Mouse (Mus musculus): ENCODE data around the gene Gm47996. TPM values are rescaled to one million over a fixed set of nuclear protein-coding genes. Genes with fewer than 3 reads are reported as not detected.

The Gm47996 gene
- polyA plus RNA-seq, 1 experiment: not detected

- no peak overlapping the region for H3K4me3 ChIP-seq (replicated peaks; ENCODE audit: extremely low read depth, low read depth, low read length)
These were observed 4.9 kb downstream of the Gm47996 start for GRCm38 (mm10) chr1:151214862-151215261.

GRCm38 (mm10) chr1:151215985-151216384, 6.1 kb downstream of the Gm47996 start:
- H3K4me1 ChIP-seq (ENCODE audit: control insufficient read depth, insufficient read depth, low read length): no peaks in the 10 kb centered on the region
- 52% methylated on average over 1 of the region's 1 CpGs for WGBS
- TF ChIP-seq POLR2A (IDR thresholded peaks at IDR 0.05; ENCODE audit: borderline replicate concordance, extremely low read depth, low read depth, low read length): no peak
- TF ChIP-seq CTCF (IDR thresholded peaks at IDR 0.05; ENCODE audit: insufficient read depth, low read length): no peak
- no peak overlapping the region for H3K4me3 ChIP-seq (replicated peaks; ENCODE audit: extremely low read depth, low read depth, low read length)
- DNase-seq: no peak

More at GRCm38 (mm10) chr1:151214862-151215261, 4.9 kb downstream of the Gm47996 start:
- TF ChIP-seq CTCF (IDR thresholded peaks at IDR 0.05; ENCODE audit: insufficient read depth, low read length) (no peak), POLR2A (IDR thresholded peaks at IDR 0.05; ENCODE audit: borderline replicate concordance, extremely low read depth, low read depth, low read length) (no peak)
- no peaks in the 10 kb centered on the region for H3K4me1 ChIP-seq (ENCODE audit: control insufficient read depth, insufficient read depth, low read length)
- no peak for DNase-seq
- WGBS: 57% methylated on average over 2 of the region's 2 CpGs

GRCm38 (mm10) chr1:151216417-151216816, 6.5 kb downstream of the Gm47996 start:
- DNase-seq: no peak
- Histone ChIP-seq H3K4me3 (replicated peaks; ENCODE audit: extremely low read depth, low read depth, low read length) (no peak overlapping the region), H3K4me1 (ENCODE audit: control insufficient read depth, insufficient read depth, low read length) (no peaks in the 10 kb centered on the region)
- TF ChIP-seq CTCF (IDR thresholded peaks at IDR 0.05; ENCODE audit: insufficient read depth, low read length) (no peak), POLR2A (IDR thresholded peaks at IDR 0.05; ENCODE audit: borderline replicate concordance, extremely low read depth, low read depth, low read length) (no peak)
- WGBS: 76% methylated on average over 3 of the region's 3 CpGs

GRCm38 (mm10) chr1:151219045-151219444, 9.1 kb downstream of the Gm47996 start:
- DNase-seq: no peak
- WGBS: 90% methylated on average over 5 of the region's 5 CpGs
- no peak for TF ChIP-seq POLR2A (IDR thresholded peaks at IDR 0.05; ENCODE audit: borderline replicate concordance, extremely low read depth, low read depth, low read length)

GRCm38 (mm10) chr1:151220098-151220497, 10.2 kb downstream of the Gm47996 start:
- Histone ChIP-seq H3K4me3 (replicated peaks; ENCODE audit: extremely low read depth, low read depth, low read length) (no peak overlapping the region), H3K4me1 (ENCODE audit: control insufficient read depth, insufficient read depth, low read length) (no peaks in the 10 kb centered on the region)
- DNase-seq: no peak
- no peak for TF ChIP-seq POLR2A (IDR thresholded peaks at IDR 0.05; ENCODE audit: borderline replicate concordance, extremely low read depth, low read depth, low read length)
- no peak for TF ChIP-seq CTCF (IDR thresholded peaks at IDR 0.05; ENCODE audit: insufficient read depth, low read length)
- WGBS: 81% methylated on average over 7 of the region's 7 CpGs

More at GRCm38 (mm10) chr1:151219045-151219444, 9.1 kb downstream of the Gm47996 start:
- Histone ChIP-seq H3K4me1 (ENCODE audit: control insufficient read depth, insufficient read depth, low read length) (no peaks in the 10 kb centered on the region), H3K4me3 (replicated peaks; ENCODE audit: extremely low read depth, low read depth, low read length) (no peak overlapping the region)

- DNase-seq: no peak
- H3K4me1 ChIP-seq (ENCODE audit: control insufficient read depth, insufficient read depth, low read length): no peaks in the 10 kb centered on the region
- H3K4me3 ChIP-seq (replicated peaks; ENCODE audit: extremely low read depth, low read depth, low read length): no peak overlapping the region
- WGBS: 87% methylated on average over 10 of the region's 10 CpGs
- TF ChIP-seq CTCF (IDR thresholded peaks at IDR 0.05; ENCODE audit: insufficient read depth, low read length) (no peak), POLR2A (IDR thresholded peaks at IDR 0.05; ENCODE audit: borderline replicate concordance, extremely low read depth, low read depth, low read length) (no peak)
These were observed 12.8 kb downstream of the Gm47996 start for GRCm38 (mm10) chr1:151222561-151223267.

GRCm38 (mm10) chr1:151223377-151223776, 13.4 kb downstream of the Gm47996 start:
- H3K4me3 ChIP-seq (replicated peaks; ENCODE audit: extremely low read depth, low read depth, low read length): no peak overlapping the region
- no peak for DNase-seq
- TF ChIP-seq CTCF (IDR thresholded peaks at IDR 0.05; ENCODE audit: insufficient read depth, low read length) (no peak), POLR2A (IDR thresholded peaks at IDR 0.05; ENCODE audit: borderline replicate concordance, extremely low read depth, low read depth, low read length) (no peak)
- no peaks in the 10 kb centered on the region for H3K4me1 ChIP-seq (ENCODE audit: control insufficient read depth, insufficient read depth, low read length)
- WGBS: 64% methylated on average over 1 of the region's 1 CpGs

GRCm38 (mm10) chr1:151224536-151224935, 14.6 kb downstream of the Gm47996 start:
- Histone ChIP-seq H3K4me1 (ENCODE audit: control insufficient read depth, insufficient read depth, low read length) (no peaks in the 10 kb centered on the region), H3K4me3 (replicated peaks; ENCODE audit: extremely low read depth, low read depth, low read length) (no peak overlapping the region)
- TF ChIP-seq POLR2A (IDR thresholded peaks at IDR 0.05; ENCODE audit: borderline replicate concordance, extremely low read depth, low read depth, low read length) (no peak), CTCF (IDR thresholded peaks at IDR 0.05; ENCODE audit: insufficient read depth, low read length) (no peak)
- DNase-seq: no peak
- 89% methylated on average over 1 of the region's 1 CpGs for WGBS

- H3K4me3 ChIP-seq (replicated peaks; ENCODE audit: extremely low read depth, low read depth, low read length): no peak overlapping the region
- TF ChIP-seq CTCF (IDR thresholded peaks at IDR 0.05; ENCODE audit: insufficient read depth, low read length) (no peak), POLR2A (IDR thresholded peaks at IDR 0.05; ENCODE audit: borderline replicate concordance, extremely low read depth, low read depth, low read length) (no peak)
- H3K4me1 ChIP-seq (ENCODE audit: control insufficient read depth, insufficient read depth, low read length): no peaks in the 10 kb centered on the region
- 71% methylated on average over 8 of the region's 8 CpGs for WGBS
- no peak for DNase-seq
These were observed 17.6 kb downstream of the Gm47996 start for GRCm38 (mm10) chr1:151227506-151227905.

- 68% methylated on average over 1 of the region's 1 CpGs for WGBS
- Histone ChIP-seq H3K4me1 (ENCODE audit: control insufficient read depth, insufficient read depth, low read length) (no peaks in the 10 kb centered on the region), H3K4me3 (replicated peaks; ENCODE audit: extremely low read depth, low read depth, low read length) (no peak overlapping the region)
- no peak for TF ChIP-seq POLR2A (IDR thresholded peaks at IDR 0.05; ENCODE audit: borderline replicate concordance, extremely low read depth, low read depth, low read length)
- TF ChIP-seq CTCF (IDR thresholded peaks at IDR 0.05; ENCODE audit: insufficient read depth, low read length): no peak
- DNase-seq: no peak
These were observed 18.5 kb downstream of the Gm47996 start for GRCm38 (mm10) chr1:151228320-151228989.
